Mouse (Mus musculus) liver (tissue): Measurements from ENCODE around the gene Rnf144b.

Experiments
- DNase-seq: peaks from one replicate; pipeline ENCODE4 v3.0.0-alpha.2; 2020; ENCODE audit warnings: mixed read lengths

Rnf144b gene

GRCm38 (mm10) chr13:47223576-47224538 is 101.4 kb downstream of the Rnf144b start:
- DNase-seq: no peak

DNA sequence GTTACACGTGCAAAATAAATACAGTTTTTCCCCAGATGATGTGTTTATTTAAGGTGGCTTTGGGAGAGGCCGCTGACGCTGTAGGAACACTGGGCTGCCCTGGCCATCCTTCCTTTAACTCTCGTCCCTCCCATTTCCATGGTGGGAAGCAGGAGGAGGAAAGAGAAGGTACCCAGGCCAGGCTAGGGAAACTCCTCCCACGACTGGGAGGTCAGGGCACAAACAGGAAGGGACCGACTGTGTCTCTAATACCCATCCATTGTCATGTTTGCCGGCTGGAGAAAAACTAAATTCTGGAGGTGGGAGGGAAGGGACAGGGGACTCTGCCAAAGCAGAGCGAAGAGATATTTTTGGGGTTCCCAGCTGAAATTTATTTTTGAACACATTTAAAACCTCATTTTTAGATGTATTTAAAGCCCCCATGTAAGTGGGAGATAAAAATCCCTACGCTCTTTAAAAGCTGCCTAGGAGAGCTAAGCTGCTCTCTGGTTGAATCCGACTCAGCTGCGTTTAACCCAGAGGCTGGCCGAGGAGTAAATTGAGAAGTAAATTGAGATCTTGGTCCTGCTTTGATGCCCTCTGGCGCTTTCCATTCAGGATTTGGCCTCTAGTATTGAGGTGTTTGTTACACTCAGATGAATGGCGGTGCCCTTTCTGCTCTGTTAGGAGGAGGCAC is 102.3 kb downstream of the Rnf144b start:
- DNase-seq: no peak

DNA sequence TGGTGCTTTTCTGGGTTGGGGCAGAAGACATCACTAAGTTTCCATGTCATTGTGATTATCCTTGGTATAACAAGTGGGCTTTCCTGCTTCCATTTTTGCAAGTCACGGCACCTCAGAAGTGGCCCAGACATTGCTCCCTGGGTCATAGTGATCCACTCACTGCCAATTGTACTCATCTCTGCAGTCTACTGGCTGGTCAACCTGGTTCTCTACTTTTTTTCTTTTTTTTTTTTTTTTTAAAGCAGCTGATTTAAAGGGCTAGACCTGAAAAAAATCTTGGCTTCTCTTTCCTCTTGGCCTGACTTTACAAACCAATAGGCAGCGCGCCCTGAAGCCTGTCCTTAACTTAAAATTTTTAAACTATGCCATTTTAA is 102.9 kb downstream of the Rnf144b start:
- DNase-seq: no peak

DNA sequence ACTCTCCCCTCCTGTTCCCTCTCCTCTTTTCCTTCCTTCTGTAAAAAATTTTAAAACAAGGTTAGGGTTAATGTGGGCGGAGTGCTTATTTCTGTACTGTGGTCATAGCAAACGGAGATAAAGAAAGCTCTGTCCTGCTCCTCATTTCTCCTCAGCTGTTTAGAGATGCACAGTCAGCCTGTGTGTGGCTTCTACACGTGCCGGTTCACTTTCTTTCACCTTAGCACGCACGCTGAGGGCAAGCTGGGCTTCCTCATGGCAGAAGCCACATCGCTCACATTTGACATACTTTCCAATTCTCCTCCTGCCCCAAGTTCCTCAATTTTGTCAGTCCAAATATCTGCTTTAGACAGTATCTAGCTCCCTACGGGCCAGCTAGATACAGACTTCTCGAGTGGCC is 103.3 kb downstream of the Rnf144b start:
- no peak for DNase-seq

DNA sequence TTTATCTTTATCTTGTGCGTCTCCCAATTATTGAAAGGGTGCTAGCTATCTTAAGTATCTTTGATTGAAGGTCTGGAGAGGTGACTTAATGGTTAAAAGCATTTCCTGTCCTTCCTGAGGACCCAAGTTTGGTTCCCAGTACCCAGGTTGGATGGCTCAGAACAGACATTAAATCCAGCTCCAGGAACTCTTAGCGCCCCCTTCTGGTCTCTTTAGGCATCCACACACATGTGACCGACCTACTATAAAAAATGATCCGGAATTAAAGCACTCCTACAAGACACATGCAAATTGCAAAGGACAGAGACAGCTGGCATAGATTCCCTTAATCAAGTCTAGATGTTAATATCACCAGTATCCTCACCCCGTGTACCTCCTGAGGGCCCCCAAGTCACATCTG is 104.1 kb downstream of the Rnf144b start:
- no peak for DNase-seq

GRCm38 (mm10) chr13:47228201-47228600 is 105.7 kb downstream of the Rnf144b start:
- DNase-seq: no peak

- DNase-seq: no peak
Measured at GRCm38 (mm10) chr13:47228626-47229190, 106.3 kb downstream of the Rnf144b start.

GRCm38 (mm10) chr13:47232163-47232562 is 109.7 kb downstream of the Rnf144b start:
- DNase-seq: no peak

- DNase-seq: no peak
Measured at GRCm38 (mm10) chr13:47237376-47237775, 114.9 kb downstream of the Rnf144b start.

DNA sequence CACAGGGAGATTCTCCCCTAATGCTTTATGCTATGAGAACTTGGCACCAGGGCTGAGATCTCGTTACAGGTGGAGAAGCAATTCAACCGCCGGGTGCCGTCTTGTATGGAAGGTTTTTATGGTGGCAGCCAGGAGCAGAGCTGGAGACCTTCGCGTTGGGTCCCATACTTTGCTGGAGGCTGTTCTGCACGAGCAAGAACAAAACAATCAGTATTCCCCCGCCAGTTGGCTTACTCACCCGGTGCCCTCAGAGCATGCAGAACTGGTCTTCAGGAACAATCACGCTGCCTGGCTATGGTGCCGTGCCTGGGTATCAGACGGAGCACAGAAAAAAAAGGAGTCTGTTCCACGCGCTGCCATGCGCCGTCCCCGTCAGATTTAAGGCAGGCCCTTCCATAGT is 115.7 kb downstream of the Rnf144b start:
- DNase-seq: no peak

DNA sequence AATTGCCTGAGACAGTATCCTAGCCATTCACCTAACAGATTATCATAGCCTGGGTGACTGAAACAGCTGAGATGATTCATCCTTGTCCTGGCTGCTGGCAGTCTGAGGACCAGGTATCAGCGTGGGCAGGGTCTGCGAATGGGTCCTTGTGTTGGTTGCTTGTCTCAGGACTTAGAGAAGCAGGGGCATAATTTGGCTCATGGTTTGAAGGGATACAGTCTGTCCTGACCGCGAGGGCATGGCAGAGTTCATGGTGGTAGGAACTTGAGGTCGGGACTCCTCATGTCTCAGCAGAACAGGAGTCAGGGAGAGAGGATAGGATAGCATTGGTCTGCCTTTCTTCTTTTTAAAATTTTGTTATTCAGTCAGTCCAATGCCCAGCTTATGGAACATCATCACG is 121.1 kb downstream of the Rnf144b start:
- no peak for DNase-seq

GRCm38 (mm10) chr13:47244771-47245170 is 122.3 kb downstream of the Rnf144b start:
- peak; percentile 21 for DNase-seq

DNA sequence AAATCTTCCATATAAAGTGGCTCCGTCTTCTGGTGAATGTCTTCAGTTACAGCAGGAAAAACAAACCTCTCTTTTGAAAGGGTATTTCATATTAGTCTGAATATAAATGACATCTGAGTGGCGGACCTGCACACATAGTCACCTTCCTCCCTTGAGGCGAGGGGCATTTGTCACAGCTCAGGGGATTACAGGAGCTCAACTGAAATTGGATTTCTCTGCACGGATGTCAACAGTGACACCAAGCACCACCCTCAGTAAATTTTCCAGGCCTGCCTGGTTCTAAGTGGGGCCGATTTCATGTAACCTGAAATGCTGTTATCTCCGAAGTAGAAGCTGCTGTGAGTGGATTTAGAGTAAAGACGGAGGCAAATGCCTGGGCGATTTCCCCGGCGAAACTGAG is 124.0 kb downstream of the Rnf144b start:
- DNase-seq: no peak

- DNase-seq: no peak
Measured at GRCm38 (mm10) chr13:47247156-47247800, 124.8 kb downstream of the Rnf144b start.

DNA sequence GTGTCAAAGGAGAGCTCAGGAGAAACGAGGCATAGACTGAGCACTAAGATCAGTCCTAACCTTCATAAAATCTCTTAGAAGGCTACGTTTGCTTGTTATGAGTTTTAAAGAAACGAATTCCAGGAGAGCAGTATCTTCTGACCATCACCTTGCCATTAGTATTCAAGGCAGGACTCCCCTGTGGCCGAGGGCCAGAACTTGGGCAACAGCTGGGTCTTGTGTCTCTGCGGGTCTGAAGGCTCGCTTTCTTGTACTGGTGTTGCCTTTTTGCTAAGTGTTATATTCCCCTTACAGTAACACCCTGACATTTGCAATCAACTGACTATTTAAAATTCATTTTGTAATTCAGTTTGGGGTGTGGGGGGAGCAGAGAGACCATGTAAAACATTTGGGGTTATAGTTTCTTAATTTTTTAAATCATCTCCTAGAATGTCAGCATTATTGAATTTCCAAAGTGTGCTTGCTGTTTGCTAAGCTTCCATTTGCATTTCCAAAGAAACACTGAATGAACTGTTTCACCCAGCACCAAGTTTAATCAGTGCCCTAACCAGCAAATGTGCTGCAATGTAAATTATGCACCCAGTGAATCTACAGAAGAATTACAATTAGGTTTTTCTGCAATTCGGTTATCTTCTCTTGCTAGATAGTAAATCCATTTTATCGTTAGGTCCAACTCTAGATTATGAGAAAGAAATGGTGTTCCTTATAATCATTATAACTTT is 126.0 kb downstream of the Rnf144b start:
- no peak for DNase-seq

GRCm38 (mm10) chr13:47250615-47251014 is 128.2 kb downstream of the Rnf144b start:
- peak; percentile 26 for DNase-seq

GRCm38 (mm10) chr13:47251114-47251764 is 128.8 kb downstream of the Rnf144b start:
- DNase-seq: no peak

- DNase-seq: no peak
Measured at GRCm38 (mm10) chr13:47253711-47254110, 131.3 kb downstream of the Rnf144b start.

GRCm38 (mm10) chr13:47259297-47259696 is 136.8 kb downstream of the Rnf144b start:
- DNase-seq: no peak

DNA sequence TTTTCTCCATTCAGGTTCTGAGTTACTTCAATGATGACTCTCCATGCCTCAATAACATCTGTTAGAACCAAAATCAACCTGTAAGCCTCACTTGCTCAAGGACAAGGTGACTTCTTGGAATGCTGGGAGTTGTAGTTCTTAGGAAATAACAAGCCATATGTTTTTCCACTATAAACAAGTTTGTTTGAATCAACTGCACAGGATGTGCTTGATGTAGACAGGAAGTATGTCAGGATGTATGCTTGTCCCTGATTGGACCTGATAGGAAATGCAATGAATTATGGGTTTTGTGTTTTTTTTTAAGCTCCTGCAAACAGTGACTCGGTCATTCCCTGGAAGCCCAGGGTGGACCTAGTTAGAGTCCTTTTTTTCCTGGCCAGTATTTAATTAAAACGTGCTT is 139.5 kb downstream of the Rnf144b start:
- no peak for DNase-seq

DNA sequence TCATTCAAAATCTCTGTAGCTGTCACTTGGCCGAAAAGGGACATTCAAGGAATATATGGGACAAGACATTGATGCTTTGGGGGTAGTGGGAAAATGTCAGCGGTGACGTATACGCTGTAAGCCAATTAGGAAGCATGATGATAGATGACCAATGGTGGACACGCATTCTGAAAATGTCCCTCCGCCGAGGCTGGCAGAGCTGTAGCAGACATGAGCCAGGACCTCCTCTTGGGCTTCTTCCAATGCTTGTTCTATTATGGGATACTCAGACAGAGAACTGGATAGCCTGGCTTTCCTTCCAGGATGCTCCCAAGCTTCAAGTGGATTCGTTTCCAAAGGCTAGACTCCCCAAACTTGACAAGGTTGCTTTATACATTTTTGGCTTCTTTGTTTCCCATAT is 141.9 kb downstream of the Rnf144b start:
- no peak for DNase-seq

GRCm38 (mm10) chr13:47266411-47266810 is 144.0 kb downstream of the Rnf144b start:
- DNase-seq: no peak
